Mouse (Mus musculus): ENCODE results near the gene Tmem207.

GRCm38 (mm10) chr16:26530451-26530850 lies 3.9 kb upstream of the Tmem207 start:
- TF ChIP-seq CTCF (IDR thresholded peaks at IDR 0.05; ENCODE audit: extremely low read depth, insufficient read length, insufficient replicate concordance, low read depth, low read length), result no peak
- no peak for TF ChIP-seq POLR2A (IDR thresholded peaks at IDR 0.05; ENCODE audit: low read depth, low read length)

All from small intestine, adult 2 months (tissue).